Mouse (Mus musculus) forebrain, embryonic 10.5 days (tissue): Measurements from ENCODE around the gene Gas7. TPM values are rescaled to one million over a fixed set of nuclear protein-coding genes. Genes with fewer than 3 reads are reported as not detected.

ENCODE experiments used
- DNase-seq: peaks from one replicate; pipeline ENCODE4 v3.0.0-alpha.2; 2017; ENCODE audit warnings: low spot score; ENCODE audit errors: extremely low spot score
- H3K27ac ChIP-seq: fragments of 300-500 bp; sonication (generic); 2 replicates; pipeline ENCODE4 v1.5.1; 2016; ENCODE audit warnings: mild to moderate bottlenecking
- H3K27me3 ChIP-seq: fragments of 300-500 bp; sonication (generic); 2 replicates; pipeline ENCODE4 v1.6.1; 2016; ENCODE audit warnings: mild to moderate bottlenecking; ENCODE audit not compliant: poor library complexity, severe bottlenecking
- H3K36me3 ChIP-seq: fragments of 300-500 bp; sonication (generic); replicated peaks from 2 replicates; pipeline ENCODE4 v1.6.1; 2016; ENCODE audit warnings: mild to moderate bottlenecking, moderate library complexity
- H3K4me1 ChIP-seq: fragments of 300-500 bp; sonication (generic); 2 replicates; pipeline ENCODE4 v1.6.1; 2016
- H3K4me3 ChIP-seq: fragments of 300-500 bp; sonication (generic); 2 replicates; pipeline ENCODE4 v1.5.1; 2016; ENCODE audit warnings: mild to moderate bottlenecking, moderate library complexity
- H3K9me3 ChIP-seq: fragments of 300-500 bp; sonication (generic); 2 replicates; pipeline ENCODE4 v1.6.1; 2016; ENCODE audit warnings: mild to moderate bottlenecking, moderate library complexity
- WGBS: fragments of 180-500 bp; shearing (Covaris S2); methylation state at CpG from one replicate; pipeline ENCODE4 v1.1.7; 2016; 5-methylcytosine and 5-hydroxymethylcytosine counted together
- polyA plus RNA-seq: library from polyadenylated mRNA; unstranded; fragments of >200 nt; fragmentation: Nextera tagmentation; extraction: Ambion mirVana; gene quantifications from 2 replicates; pipeline ENCODE4 v1.2.1, GENCODE M21; 2016

Gas7 gene
- polyA plus RNA-seq, 1 experiment from 2014 or later: 3.1 TPM

- no peak overlapping the region for H3K27ac ChIP-seq
- no peak overlapping the region for H3K4me3 ChIP-seq
- H3K9me3 ChIP-seq: no peaks in the 10 kb centered on the region
- WGBS: 84% methylated on average over 7 of the region's 7 CpGs
- H3K27me3 ChIP-seq: no peaks in the 10 kb centered on the region
- H3K36me3 ChIP-seq: no peaks in the 10 kb centered on the region
- no peaks in the 10 kb centered on the region for H3K4me1 ChIP-seq
- no peak for DNase-seq
Observed at GRCm38 (mm10) chr11:67501468-67502244, 46.4 kb downstream of the Gas7 start.

GRCm38 (mm10) chr11:67509219-67509876 is 54.1 kb downstream of the Gas7 start:
- H3K4me1 ChIP-seq: no peaks in the 10 kb centered on the region
- no peaks in the 10 kb centered on the region for H3K27me3 ChIP-seq
- DNase-seq: no peak
- H3K4me3 ChIP-seq: no peak overlapping the region
- H3K27ac ChIP-seq: no peak overlapping the region
- no peaks in the 10 kb centered on the region for H3K9me3 ChIP-seq
- no peaks in the 10 kb centered on the region for H3K36me3 ChIP-seq
- 76% methylated on average over 1 of the region's 1 CpGs for WGBS

DNA sequence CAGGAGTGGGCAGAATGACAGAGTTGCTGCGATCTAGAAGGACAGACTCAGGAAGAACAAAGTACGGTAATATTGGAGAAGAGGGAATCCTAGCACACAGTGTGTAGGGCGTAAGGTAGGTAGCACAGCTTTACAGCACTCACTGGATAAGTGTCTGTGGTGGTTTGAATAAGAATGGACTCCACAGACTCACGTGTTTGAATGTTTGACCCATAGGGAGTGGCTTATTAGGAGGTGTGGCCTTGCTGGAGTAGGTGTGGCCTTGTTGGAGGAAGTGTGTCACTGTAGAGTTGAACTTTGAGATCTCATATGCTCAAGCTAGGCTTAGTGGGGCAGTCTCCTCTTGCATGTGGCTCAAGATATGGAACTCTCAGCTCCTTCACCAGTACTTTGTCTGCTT is 55.6 kb downstream of the Gas7 start:
- Histone ChIP-seq H3K36me3 (no peaks in the 10 kb centered on the region), H3K27ac (no peak overlapping the region), H3K4me1 (peaks cover 7% of the 10 kb centered on the region), H3K27me3 (no peaks in the 10 kb centered on the region), H3K4me3 (no peak overlapping the region), H3K9me3 (no peaks in the 10 kb centered on the region)
- no peak for DNase-seq
- 90% methylated on average over 4 of the region's 4 CpGs for WGBS

GRCm38 (mm10) chr11:67513001-67513400 is 57.8 kb downstream of the Gas7 start:
- peaks cover 4% of the 10 kb centered on the region; the same call in 1 of the 2 replicates for H3K9me3 ChIP-seq
- H3K4me3 ChIP-seq: no peak overlapping the region
- H3K27me3 ChIP-seq: no peaks in the 10 kb centered on the region
- peaks cover 7% of the 10 kb centered on the region for H3K4me1 ChIP-seq
- 94% methylated on average over 4 of the region's 4 CpGs for whole genome bisulfite sequencing
- DNase-seq: no peak
- no peak overlapping the region for H3K27ac ChIP-seq
- H3K36me3 ChIP-seq: no peaks in the 10 kb centered on the region

DNA sequence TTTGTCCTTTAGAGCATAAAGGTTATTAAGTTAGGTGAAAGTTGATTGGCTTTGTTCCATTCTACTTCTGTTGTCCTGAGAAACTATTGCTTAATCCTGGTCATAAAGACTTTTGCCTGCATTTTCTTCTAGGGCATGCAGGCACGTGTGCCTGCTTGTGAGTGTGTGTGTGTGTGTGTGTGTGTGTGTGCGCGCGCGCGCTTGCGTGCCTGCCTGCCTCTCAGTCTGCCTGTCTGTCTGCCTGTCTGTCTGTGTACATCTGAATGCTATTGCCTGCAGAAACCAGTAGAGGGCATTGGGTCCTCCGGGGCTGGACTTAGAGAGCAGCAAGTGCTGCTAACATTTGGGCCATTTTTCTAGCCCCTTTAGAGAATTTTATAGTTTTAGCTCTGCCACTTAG is 59.2 kb downstream of the Gas7 start:
- peaks cover 4% of the 10 kb centered on the region; the same call in 1 of the 2 replicates for H3K9me3 ChIP-seq
- WGBS: 94% methylated on average over 8 of the region's 8 CpGs
- peak; percentile 17 for DNase-seq

GRCm38 (mm10) chr11:67515020-67515911 is 60.0 kb downstream of the Gas7 start:
- DNase-seq: no peak
- Histone ChIP-seq H3K36me3 (no peaks in the 10 kb centered on the region), H3K4me3 (no peak overlapping the region), H3K9me3 (peaks cover 4% of the 10 kb centered on the region; the same call in 1 of the 2 replicates), H3K4me1 (peaks cover 7% of the 10 kb centered on the region), H3K27ac (0 out of 2 replicates have a peak overlapping the region, but pooled peaks have one; percentile 30), H3K27me3 (no peaks in the 10 kb centered on the region)
- 58% methylated on average over 5 of the region's 5 CpGs for WGBS

More for the DNA sequence above, 59.2 kb downstream of the Gas7 start:
- H3K27me3 ChIP-seq: no peaks in the 10 kb centered on the region
- no peak overlapping the region for H3K27ac ChIP-seq
- no peaks in the 10 kb centered on the region for H3K36me3 ChIP-seq
- H3K4me1 ChIP-seq: peaks cover 7% of the 10 kb centered on the region
- no peak overlapping the region for H3K4me3 ChIP-seq

DNA sequence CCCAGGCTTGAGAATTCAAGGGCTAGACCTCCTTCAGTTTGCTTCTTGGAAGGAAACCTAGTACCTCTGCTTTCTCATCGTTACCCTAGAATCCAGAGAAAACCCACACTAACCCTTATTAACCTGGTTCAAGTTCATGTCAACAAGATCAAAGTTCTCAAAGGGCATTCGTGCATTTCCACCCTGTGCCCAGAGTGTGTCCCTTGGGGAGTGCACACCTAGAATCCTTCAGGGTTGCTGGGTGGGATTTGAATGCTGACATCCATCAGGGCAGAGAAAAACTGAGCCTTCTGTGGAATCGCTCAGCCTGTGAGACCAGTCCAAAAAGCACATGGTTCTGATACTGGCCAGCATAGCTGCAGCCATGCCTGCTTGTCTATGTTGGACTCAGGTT is 60.7 kb downstream of the Gas7 start:
- Histone ChIP-seq H3K27ac (no peak overlapping the region), H3K36me3 (no peaks in the 10 kb centered on the region), H3K4me1 (peaks cover 7% of the 10 kb centered on the region), H3K27me3 (no peaks in the 10 kb centered on the region), H3K4me3 (no peak overlapping the region), H3K9me3 (peaks cover 4% of the 10 kb centered on the region; the same call in 1 of the 2 replicates)
- no peak for DNase-seq
- WGBS: 87% methylated on average over 3 of the region's 3 CpGs

GRCm38 (mm10) chr11:67517748-67518147 is 62.5 kb downstream of the Gas7 start:
- H3K36me3 ChIP-seq: no peaks in the 10 kb centered on the region
- H3K4me1 ChIP-seq: peaks cover 7% of the 10 kb centered on the region
- no peak overlapping the region for H3K4me3 ChIP-seq
- WGBS: 71% methylated on average over 2 of the region's 2 CpGs
- peaks cover 4% of the 10 kb centered on the region; the same call in 1 of the 2 replicates for H3K9me3 ChIP-seq
- DNase-seq: no peak
- H3K27ac ChIP-seq: no peak overlapping the region
- no peaks in the 10 kb centered on the region for H3K27me3 ChIP-seq

DNA sequence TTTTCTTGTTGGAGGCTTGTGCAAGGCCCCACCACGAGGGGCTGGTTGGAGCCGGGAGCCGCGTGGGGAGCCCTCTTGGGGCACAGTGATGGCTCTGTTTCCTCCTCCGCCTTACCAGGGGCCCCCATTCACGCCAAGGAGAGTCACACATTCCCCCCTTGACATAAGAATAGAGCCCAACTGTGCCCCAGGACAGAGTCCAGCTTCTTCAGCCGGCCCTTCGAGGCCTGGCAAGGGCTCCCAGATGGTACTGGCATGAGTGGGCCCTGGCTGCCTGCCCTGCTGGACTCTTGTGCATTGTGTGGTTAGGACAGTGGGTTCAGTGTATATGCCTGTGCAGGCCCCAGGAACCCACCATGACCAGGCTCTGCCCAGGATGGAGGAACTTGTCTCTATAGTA is 63.7 kb downstream of the Gas7 start:
- no peak for DNase-seq
- Histone ChIP-seq H3K4me3 (no peak overlapping the region), H3K36me3 (no peaks in the 10 kb centered on the region), H3K9me3 (peaks cover 4% of the 10 kb centered on the region; the same call in 1 of the 2 replicates), H3K27ac (no peak overlapping the region), H3K27me3 (no peaks in the 10 kb centered on the region), H3K4me1 (peaks cover 12% of the 10 kb centered on the region)
- 92% methylated on average over 8 of the region's 8 CpGs for WGBS

DNA sequence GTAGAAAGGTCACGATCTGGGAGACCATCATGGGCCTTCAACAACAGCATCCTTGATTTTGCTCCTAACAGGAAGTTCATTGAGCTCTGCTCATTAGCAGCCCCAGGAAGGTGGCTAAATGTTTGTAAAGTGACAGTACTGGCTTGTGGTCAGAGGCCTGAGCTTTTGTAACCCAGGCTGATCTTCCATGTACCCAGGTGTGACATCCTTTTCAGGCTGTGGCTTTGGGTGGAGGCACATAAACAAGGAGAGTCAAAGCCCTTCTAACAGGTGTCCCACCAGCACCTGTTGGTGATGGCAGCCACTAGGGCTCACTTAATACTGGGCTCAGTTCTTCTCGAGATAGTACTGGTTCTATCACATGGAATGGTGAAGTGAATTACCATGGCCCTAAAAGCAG is 67.4 kb downstream of the Gas7 start:
- no peak overlapping the region for H3K27ac ChIP-seq
- H3K4me3 ChIP-seq: no peak overlapping the region
- peaks cover 7% of the 10 kb centered on the region for H3K4me1 ChIP-seq
- no peaks in the 10 kb centered on the region for H3K27me3 ChIP-seq
- 83% methylated on average over 2 of the region's 2 CpGs for WGBS
- no peaks in the 10 kb centered on the region for H3K36me3 ChIP-seq
- DNase-seq: no peak
- peaks cover 1% of the 10 kb centered on the region; the same call in 1 of the 2 replicates for H3K9me3 ChIP-seq

DNA sequence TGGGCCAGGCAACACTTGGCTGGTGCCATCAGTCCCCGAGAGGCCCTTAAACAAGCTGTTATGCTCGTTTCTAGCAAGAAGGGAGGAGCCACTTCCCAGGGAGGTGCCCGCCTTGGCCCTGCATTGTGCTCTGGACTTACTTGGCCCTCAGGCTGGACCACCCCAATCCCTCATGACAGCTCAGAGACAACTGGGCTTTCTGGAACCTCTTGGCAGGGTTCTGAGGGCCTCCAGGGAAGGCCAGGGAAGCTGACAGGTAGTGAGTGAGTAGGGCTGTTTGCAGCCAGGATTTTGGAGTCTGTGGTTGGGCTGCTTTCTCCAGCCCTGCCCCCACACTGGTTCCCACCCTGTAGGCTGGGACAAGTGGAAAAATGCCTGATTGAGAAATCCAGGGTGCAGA is 68.6 kb downstream of the Gas7 start:
- H3K27me3 ChIP-seq: no peaks in the 10 kb centered on the region
- no peak overlapping the region for H3K4me3 ChIP-seq
- no peak for DNase-seq
- no peak overlapping the region for H3K27ac ChIP-seq
- H3K36me3 ChIP-seq: no peaks in the 10 kb centered on the region
- H3K9me3 ChIP-seq: no peaks in the 10 kb centered on the region
- 43% methylated on average over 3 of the region's 3 CpGs for WGBS
- H3K4me1 ChIP-seq: peaks cover 7% of the 10 kb centered on the region

- Histone ChIP-seq H3K9me3 (no peaks in the 10 kb centered on the region), H3K4me1 (peaks cover 7% of the 10 kb centered on the region), H3K27ac (no peak overlapping the region), H3K4me3 (no peak overlapping the region), H3K36me3 (no peaks in the 10 kb centered on the region), H3K27me3 (no peaks in the 10 kb centered on the region)
- WGBS: 70% methylated on average over 2 of the region's 2 CpGs
- DNase-seq: no peak
Observed at GRCm38 (mm10) chr11:67524731-67525130, 69.5 kb downstream of the Gas7 start.
